Mouse (Mus musculus) thymus, adult 2 months (tissue): ENCODE data around the gene Slc8a1.

Experiments
- CTCF ChIP-seq: fragments of 200-500 bp; IDR thresholded peaks from 2 replicates; pipeline ENCODE4 v1.5.1; 2012; ENCODE audit warnings: mild to moderate bottlenecking, control low read depth, low read length, moderate library complexity, borderline replicate concordance; ENCODE audit not compliant: control insufficient read depth, poor library complexity, insufficient read depth; ENCODE audit errors: extremely low read depth
- POLR2A ChIP-seq: fragments of 200-500 bp; IDR thresholded peaks from 2 replicates; pipeline ENCODE4 v1.6.1; 2012; ENCODE audit warnings: mild to moderate bottlenecking, low read length, control low read depth, moderate library complexity; ENCODE audit not compliant: control insufficient read depth, poor library complexity, insufficient read depth; ENCODE audit errors: extremely low read depth

DNA sequence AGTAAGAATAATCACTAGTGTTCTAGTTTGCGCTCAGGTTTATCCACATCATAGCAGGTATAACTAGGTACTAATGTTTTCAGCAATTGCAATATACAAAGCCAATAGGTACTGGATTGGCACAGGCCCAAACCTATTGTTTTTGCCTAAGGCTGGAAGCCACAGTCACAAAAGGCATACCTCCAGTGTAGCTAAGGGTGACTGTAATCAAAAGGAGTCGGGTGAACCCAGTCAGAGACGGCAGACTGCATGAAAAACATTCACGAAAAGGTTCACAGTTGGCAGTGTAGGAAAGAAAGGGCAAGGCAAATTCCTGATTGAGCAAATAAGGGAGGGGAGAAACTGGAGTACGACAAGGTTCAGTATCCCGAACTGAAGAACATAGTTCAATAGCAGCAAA, 191.7 kb downstream of the Slc8a1 start:
- TF ChIP-seq CTCF (no peak), POLR2A (no peak)
